Mouse (Mus musculus): ENCODE data around the gene Zfp541.

DNA sequence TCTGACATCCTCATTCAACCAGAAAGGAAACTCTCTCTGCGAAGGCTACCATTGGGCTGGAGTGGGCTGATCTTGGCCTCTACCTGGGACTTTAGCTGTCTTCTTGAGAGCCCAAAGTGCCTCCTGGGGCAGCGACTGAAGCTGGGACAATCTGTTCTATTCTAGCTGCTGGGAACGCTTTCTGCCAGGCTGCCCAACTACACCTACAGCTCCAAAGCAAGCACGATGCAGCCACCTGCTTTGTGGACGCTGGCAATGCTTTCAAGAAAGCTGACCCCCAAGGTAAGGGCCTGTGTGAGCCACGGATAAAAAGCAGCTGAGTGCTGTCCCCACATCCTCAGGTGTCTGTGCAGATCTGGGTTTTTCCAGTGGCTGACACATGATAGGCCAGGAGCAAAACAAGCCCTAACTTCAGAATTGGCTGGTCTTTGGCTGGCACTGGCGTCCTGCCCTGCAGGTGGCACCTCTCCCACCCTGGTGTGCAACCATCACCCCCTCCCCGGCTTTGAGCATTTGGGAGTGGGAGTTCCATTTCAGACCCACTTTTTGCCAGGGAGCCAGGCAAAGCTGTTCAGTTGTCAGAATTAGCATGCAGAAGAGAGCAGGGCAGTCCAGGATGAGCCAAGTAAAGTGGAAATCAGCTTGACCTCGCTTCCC lies 47.4 kb downstream of the Zfp541 start:
- TF ChIP-seq POLR2A (IDR thresholded peaks at IDR 0.05; ENCODE audit: low read depth, low read length) (no peak), CTCF (IDR thresholded peaks at IDR 0.05; ENCODE audit: extremely low read depth, insufficient read length, insufficient replicate concordance, low read depth, low read length) (no peak)

Data from small intestine, adult 2 months (tissue).